Mouse (Mus musculus): ENCODE data around the gene Nt5c2. TPM values are rescaled to one million over a fixed set of nuclear protein-coding genes. Genes with fewer than 3 reads are reported as not detected.

Gene Nt5c2
- polyA plus RNA-seq, 1 experiment: 46.7 TPM

- TF ChIP-seq POLR2A (IDR thresholded peaks at IDR 0.05; ENCODE audit: extremely low read depth, insufficient read depth, low read length): no peak
- no peak for TF ChIP-seq CTCF (IDR thresholded peaks at IDR 0.05; ENCODE audit: extremely low read depth, insufficient read depth, low read length)
These were observed 141.0 kb downstream of the Nt5c2 start for GRCm38 (mm10) chr19:46873924-46874323.

DNA sequence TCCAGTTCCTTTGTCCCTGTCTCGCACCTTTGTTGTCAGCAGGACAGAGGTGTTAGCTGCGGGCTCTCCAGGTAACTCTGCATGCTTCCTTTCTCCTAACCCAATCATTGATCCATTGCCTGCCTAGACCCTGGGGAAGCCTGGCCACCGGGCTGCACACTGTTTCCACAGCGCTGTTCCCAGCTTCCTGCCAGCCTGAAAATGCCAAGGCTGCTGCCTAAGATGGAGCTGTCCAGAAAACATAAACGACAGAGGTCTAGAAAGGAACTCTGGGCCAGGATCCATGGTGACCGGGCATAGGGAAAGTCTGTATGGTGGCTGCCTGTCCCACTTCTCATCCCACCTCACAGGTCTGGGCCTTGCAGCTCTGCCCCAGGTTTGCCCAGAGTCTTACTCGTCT, 143.3 kb downstream of the Nt5c2 start:
- Histone ChIP-seq H3K4me3 (ENCODE audit: insufficient read depth, low read length) (no peak overlapping the region), H3K4me1 (ENCODE audit: control insufficient read depth, insufficient read depth, low read length) (peaks cover 2% of the 10 kb centered on the region), H3K27ac (ENCODE audit: insufficient read depth, low read length) (no peak overlapping the region)
- no peak for TF ChIP-seq POLR2A (IDR thresholded peaks at IDR 0.05; ENCODE audit: extremely low read depth, insufficient read depth, low read length)
- TF ChIP-seq CTCF (IDR thresholded peaks at IDR 0.05; ENCODE audit: extremely low read depth, insufficient read depth, low read length): no peak

More at GRCm38 (mm10) chr19:46873924-46874323, 141.0 kb downstream of the Nt5c2 start:
- Histone ChIP-seq H3K4me1 (ENCODE audit: control insufficient read depth, insufficient read depth, low read length) (peaks cover 2% of the 10 kb centered on the region), H3K4me3 (ENCODE audit: insufficient read depth, low read length) (no peak overlapping the region), H3K27ac (ENCODE audit: insufficient read depth, low read length) (no peak overlapping the region)

GRCm38 (mm10) chr19:46871096-46871495, 143.9 kb downstream of the Nt5c2 start:
- H3K27ac ChIP-seq (ENCODE audit: insufficient read depth, low read length): no peak overlapping the region
- TF ChIP-seq CTCF (IDR thresholded peaks at IDR 0.05; ENCODE audit: extremely low read depth, insufficient read depth, low read length) (no peak), POLR2A (IDR thresholded peaks at IDR 0.05; ENCODE audit: extremely low read depth, insufficient read depth, low read length) (no peak)
- H3K4me3 ChIP-seq (ENCODE audit: insufficient read depth, low read length): no peak overlapping the region
- H3K4me1 ChIP-seq (ENCODE audit: control insufficient read depth, insufficient read depth, low read length): peaks cover 2% of the 10 kb centered on the region

- Histone ChIP-seq H3K4me1 (ENCODE audit: control insufficient read depth, insufficient read depth, low read length) (peaks cover 2% of the 10 kb centered on the region), H3K27ac (ENCODE audit: insufficient read depth, low read length) (no peak overlapping the region), H3K4me3 (ENCODE audit: insufficient read depth, low read length) (no peak overlapping the region)
- TF ChIP-seq POLR2A (IDR thresholded peaks at IDR 0.05; ENCODE audit: extremely low read depth, insufficient read depth, low read length) (no peak), CTCF (IDR thresholded peaks at IDR 0.05; ENCODE audit: extremely low read depth, insufficient read depth, low read length) (peak; percentile 91)
These were observed 145.4 kb downstream of the Nt5c2 start for GRCm38 (mm10) chr19:46869526-46869925.

DNA sequence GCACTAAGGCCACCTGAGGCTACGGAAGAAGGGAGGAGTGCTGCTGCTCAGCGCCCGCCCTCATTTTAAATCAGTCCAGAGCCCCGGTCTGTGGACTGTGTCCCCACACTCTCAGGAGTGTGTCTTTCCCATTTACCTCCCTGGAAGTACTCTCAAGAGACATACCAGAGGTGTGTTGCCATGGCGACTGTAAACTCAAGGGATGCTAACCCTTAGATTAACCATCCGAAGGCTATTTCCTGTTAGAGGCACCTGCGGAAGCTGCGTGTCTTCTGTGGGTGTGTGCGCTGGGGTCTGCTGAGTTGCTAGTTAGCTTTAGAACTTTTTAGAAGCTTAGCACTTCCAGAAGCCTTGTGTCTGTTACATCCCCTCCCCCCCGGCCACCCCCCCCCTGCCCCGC, 145.9 kb downstream of the Nt5c2 start:
- Histone ChIP-seq H3K4me1 (ENCODE audit: control insufficient read depth, insufficient read depth, low read length) (peaks cover 2% of the 10 kb centered on the region), H3K27ac (ENCODE audit: insufficient read depth, low read length) (no peak overlapping the region), H3K4me3 (ENCODE audit: insufficient read depth, low read length) (no peak overlapping the region)
- no peak for TF ChIP-seq POLR2A (IDR thresholded peaks at IDR 0.05; ENCODE audit: extremely low read depth, insufficient read depth, low read length)
- TF ChIP-seq CTCF (IDR thresholded peaks at IDR 0.05; ENCODE audit: extremely low read depth, insufficient read depth, low read length): no peak

DNA sequence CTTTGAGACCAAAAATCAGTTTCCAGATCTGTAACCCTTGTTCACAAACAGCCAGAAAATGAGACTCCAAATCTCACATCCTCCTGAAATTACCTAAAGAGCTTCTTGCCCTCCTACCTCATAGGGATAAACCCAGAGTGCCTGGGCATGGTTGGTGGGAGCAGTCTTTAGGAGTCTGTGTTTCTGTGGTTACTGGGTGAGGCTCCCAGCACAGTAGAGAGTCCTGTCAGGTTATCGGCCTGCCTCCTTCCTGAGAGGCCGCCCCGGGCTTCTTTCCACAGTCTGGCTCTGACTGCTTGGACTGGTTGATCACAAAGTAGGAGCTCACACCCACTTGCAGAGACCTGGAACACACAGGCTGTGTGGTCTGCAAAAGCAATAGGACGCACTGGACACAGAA, 149.6 kb downstream of the Nt5c2 start:
- no peak for TF ChIP-seq CTCF (IDR thresholded peaks at IDR 0.05; ENCODE audit: extremely low read depth, insufficient read depth, low read length)
- no peak for TF ChIP-seq POLR2A (IDR thresholded peaks at IDR 0.05; ENCODE audit: extremely low read depth, insufficient read depth, low read length)
- H3K4me3 ChIP-seq (ENCODE audit: insufficient read depth, low read length): no peak overlapping the region
- no peak overlapping the region for H3K27ac ChIP-seq (ENCODE audit: insufficient read depth, low read length)
- H3K4me1 ChIP-seq (ENCODE audit: control insufficient read depth, insufficient read depth, low read length): no peaks in the 10 kb centered on the region

- no peak for TF ChIP-seq CTCF (IDR thresholded peaks at IDR 0.05; ENCODE audit: extremely low read depth, insufficient read depth, low read length)
- no peak for TF ChIP-seq POLR2A (IDR thresholded peaks at IDR 0.05; ENCODE audit: extremely low read depth, insufficient read depth, low read length)
- Histone ChIP-seq H3K4me1 (ENCODE audit: control insufficient read depth, insufficient read depth, low read length) (no peaks in the 10 kb centered on the region), H3K4me3 (ENCODE audit: insufficient read depth, low read length) (no peak overlapping the region)
These were observed 150.1 kb downstream of the Nt5c2 start for GRCm38 (mm10) chr19:46864731-46865331.

GRCm38 (mm10) chr19:46864079-46864478, 150.9 kb downstream of the Nt5c2 start:
- no peak overlapping the region for H3K4me3 ChIP-seq (ENCODE audit: insufficient read depth, low read length)
- TF ChIP-seq CTCF (IDR thresholded peaks at IDR 0.05; ENCODE audit: extremely low read depth, insufficient read depth, low read length) (no peak), POLR2A (IDR thresholded peaks at IDR 0.05; ENCODE audit: extremely low read depth, insufficient read depth, low read length) (no peak)
- H3K4me1 ChIP-seq (ENCODE audit: control insufficient read depth, insufficient read depth, low read length): no peaks in the 10 kb centered on the region
- no peak overlapping the region for H3K27ac ChIP-seq (ENCODE audit: insufficient read depth, low read length)

More at GRCm38 (mm10) chr19:46864731-46865331, 150.1 kb downstream of the Nt5c2 start:
- no peak overlapping the region for H3K27ac ChIP-seq (ENCODE audit: insufficient read depth, low read length)

GRCm38 (mm10) chr19:46863236-46863927, 151.6 kb downstream of the Nt5c2 start:
- no peak overlapping the region for H3K27ac ChIP-seq (ENCODE audit: insufficient read depth, low read length)
- no peaks in the 10 kb centered on the region for H3K4me1 ChIP-seq (ENCODE audit: control insufficient read depth, insufficient read depth, low read length)
- no peak overlapping the region for H3K4me3 ChIP-seq (ENCODE audit: insufficient read depth, low read length)
- no peak for TF ChIP-seq CTCF (IDR thresholded peaks at IDR 0.05; ENCODE audit: extremely low read depth, insufficient read depth, low read length)
- no peak for TF ChIP-seq POLR2A (IDR thresholded peaks at IDR 0.05; ENCODE audit: extremely low read depth, insufficient read depth, low read length)

GRCm38 (mm10) chr19:46862556-46862955, 152.4 kb downstream of the Nt5c2 start:
- TF ChIP-seq CTCF (IDR thresholded peaks at IDR 0.05; ENCODE audit: extremely low read depth, insufficient read depth, low read length) (no peak), POLR2A (IDR thresholded peaks at IDR 0.05; ENCODE audit: extremely low read depth, insufficient read depth, low read length) (no peak)
- H3K4me3 ChIP-seq (ENCODE audit: insufficient read depth, low read length): no peak overlapping the region
- no peak overlapping the region for H3K27ac ChIP-seq (ENCODE audit: insufficient read depth, low read length)
- no peaks in the 10 kb centered on the region for H3K4me1 ChIP-seq (ENCODE audit: control insufficient read depth, insufficient read depth, low read length)
